ENCODE assay signal across 28 mouse cellular contexts in the genomic region with DNA sequence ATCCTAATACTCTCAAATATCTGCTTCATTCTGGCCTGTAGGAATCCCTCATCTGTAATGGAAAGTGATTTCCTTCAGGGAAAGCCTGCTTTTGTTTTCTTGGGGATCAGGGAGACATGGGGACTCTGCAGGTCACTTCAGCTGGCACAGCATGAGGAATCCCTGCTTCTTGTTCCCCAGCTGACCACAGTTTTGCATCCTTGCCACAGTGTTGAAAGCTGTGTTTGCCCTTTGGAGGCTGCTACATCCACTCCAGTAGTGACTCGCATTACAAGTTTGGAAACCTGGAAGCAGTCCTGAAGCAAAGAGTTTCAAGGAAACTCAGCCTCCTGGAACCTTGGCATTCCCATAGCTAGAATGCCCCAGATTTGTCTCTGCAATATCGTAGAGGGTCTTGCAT. TPM values are rescaled to one million over a fixed set of nuclear protein-coding genes. Genes with fewer than 3 reads are reported as not detected.
"Had no signal": no experiment of that assay in that cellular context is flagged by ENCODE, and none has a peak within 500 bp of the region (broad histone marks: within the 10 kb centered on the region; RNA-seq: fewer than 3 reads in every experiment).

No protein-coding gene starts in this region.

- H3K4me1 ChIP-seq: heart, embryonic 15.5 days; intestine, embryonic 15.5 days; kidney, embryonic 15.5 days; limb, embryonic 13.5 days; limb, embryonic 15.5 days; liver, embryonic 12.5 days had no signal

- ATAC-seq: hindbrain, embryonic 16.5 days; inflammation-experienced regulatory T-cells, adult 6 months; intestine, embryonic 15.5 days; intestine, postnatal 0 days; liver, embryonic 12.5 days had no signal

- DNase-seq: gastrocnemius, adult 2 months; gastrocnemius, postnatal 10 days; gastrocnemius, postnatal 25 days; heart, adult 2 months; heart, postnatal 4 days; kidney, adult 18-20 months; kidney, adult 8-10 months; kidney, postnatal 14 days; kidney, postnatal 36 days; left cerebral cortex, postnatal 4 days had no signal

- H3K27me3 ChIP-seq: heart, embryonic 13.5 days; heart, embryonic 15.5 days; hindbrain, embryonic 12.5 days; intestine, embryonic 15.5 days; kidney, embryonic 15.5 days; limb, embryonic 13.5 days; limb, embryonic 15.5 days; liver, embryonic 12.5 days had no signal

- H3K36me3 ChIP-seq: heart, embryonic 13.5 days; heart, embryonic 15.5 days; hindbrain, embryonic 10.5 days; hindbrain, embryonic 12.5 days; intestine, embryonic 15.5 days; kidney, embryonic 15.5 days; limb, embryonic 13.5 days; limb, embryonic 15.5 days; liver, embryonic 12.5 days had no signal

- H3K4me3 ChIP-seq: gastrocnemius, adult 2 months; heart, adult 2 months; heart, embryonic 13.5 days; heart, embryonic 15.5 days; hindbrain, embryonic 10.5 days; hindbrain, embryonic 12.5 days; intestine, embryonic 15.5 days; kidney, embryonic 15.5 days; limb, embryonic 13.5 days; limb, embryonic 15.5 days; liver, embryonic 12.5 days had no signal

- H3K4me2 ChIP-seq: heart, embryonic 11.5 days; heart, embryonic 13.5 days; heart, embryonic 15.5 days; hindbrain, embryonic 12.5 days; hindbrain, embryonic 14.5 days; intestine, embryonic 15.5 days; kidney, embryonic 15.5 days; limb, embryonic 13.5 days; limb, embryonic 15.5 days; liver, embryonic 12.5 days had no signal

- H3K27ac ChIP-seq: gastrocnemius, adult 2 months; heart, adult 2 months; heart, embryonic 13.5 days; heart, embryonic 15.5 days; hindbrain, embryonic 10.5 days; hindbrain, embryonic 12.5 days; hindbrain, embryonic 14.5 days; intestine, embryonic 15.5 days; kidney, embryonic 15.5 days; kidney, postnatal 0 days; limb, embryonic 13.5 days; limb, embryonic 15.5 days; liver, embryonic 12.5 days; liver, embryonic 14.5 days had no signal

- H3K9ac ChIP-seq: heart, embryonic 13.5 days; heart, embryonic 15.5 days; hindbrain, embryonic 12.5 days; hindbrain, embryonic 14.5 days; intestine, embryonic 15.5 days; kidney, embryonic 15.5 days; limb, embryonic 13.5 days; limb, embryonic 15.5 days; liver, embryonic 12.5 days; liver, embryonic 14.5 days had no signal

- H3K9me3 ChIP-seq: heart, embryonic 13.5 days; heart, embryonic 15.5 days; hindbrain, embryonic 10.5 days; hindbrain, embryonic 12.5 days; intestine, embryonic 15.5 days; kidney, embryonic 15.5 days; limb, embryonic 13.5 days; limb, embryonic 15.5 days; liver, embryonic 12.5 days had no signal

RNA-seq across cellular contexts. Expression of a gene that starts 35.4 kb away (rescaled TPM):
- total RNA-seq: granulocyte monocyte progenitor cell, adult 5-6 weeks had no signal
- polyA plus RNA-seq: inflammation-experienced regulatory T-cells, adult 6 months; liver, adult 2 months had no signal
